In genomic region chr19:46350168-46350932, GRCm38 (mm10) we compare ENCODE assay signal across 8 mouse cellular contexts. TPM values are rescaled to one million over a fixed set of nuclear protein-coding genes. Genes with fewer than 3 reads are reported as not detected.
DNase-seq lines count a peak whose midpoint lies in the region; ATAC-seq and TF ChIP-seq lines count a peak whose summit lies in the region.

TSS of gene 2310034G01Rik (minus strand) at chr19:46350302.

- H3K27me3 ChIP-seq in forebrain, embryonic 12.5 days = peaks cover 48% of the 10 kb centered on the region
- H3K27me3 ChIP-seq in liver, embryonic 12.5 days (replicated peaks) = peaks cover 47% of the 10 kb centered on the region
- peaks cover 27% of the 10 kb centered on the region for H3K27me3 ChIP-seq in neural tube, embryonic 13.5 days

- intact Hi-C loops in left cerebral cortex, adult 2 months (cut with DNase I) = no loop called here
- intact Hi-C loops in left cerebral cortex, postnatal 10 days (cut with DNase I) = no loop called here
- intact Hi-C loops in left cerebral cortex, postnatal 4 days (cut with DNase I) = no loop called here

- no peaks in the 10 kb centered on the region for H3K36me3 ChIP-seq in forebrain, embryonic 12.5 days (replicated peaks)
- H3K36me3 ChIP-seq in liver, embryonic 12.5 days = no peaks in the 10 kb centered on the region
- no peaks in the 10 kb centered on the region for H3K36me3 ChIP-seq in neural tube, embryonic 13.5 days

- H3K4me2 ChIP-seq in forebrain, embryonic 12.5 days = peak within 1 kb of the TSS; percentile 90
- peak within 1 kb of the TSS; percentile 97 for H3K4me2 ChIP-seq in liver, embryonic 12.5 days
- peak within 1 kb of the TSS; percentile 76 for H3K4me2 ChIP-seq in neural tube, embryonic 13.5 days

- 66% methylated on average over 10 of the region's 10 CpGs for WGBS in forebrain, embryonic 12.5 days
- 50% methylated on average over 10 of the region's 10 CpGs for WGBS in liver, embryonic 12.5 days (ENCODE audit: insufficient replicate concordance)
- WGBS in neural tube, embryonic 13.5 days = 63% methylated on average over 10 of the region's 10 CpGs

- H3K4me3 ChIP-seq in left cerebral cortex, adult 2 months = peak within 1 kb of the TSS; percentile 83
- peak within 1 kb of the TSS; percentile 62 for H3K4me3 ChIP-seq in forebrain, embryonic 12.5 days (replicated peaks)
- H3K4me3 ChIP-seq in liver, embryonic 12.5 days = peak within 1 kb of the TSS; percentile 71
- peak within 1 kb of the TSS; percentile 64 for H3K4me3 ChIP-seq in neural tube, embryonic 13.5 days

- H3K27ac ChIP-seq in left cerebral cortex, adult 2 months = peak within 1 kb of the TSS; percentile 85
- peak within 1 kb of the TSS; percentile 65; the same call in 1 of the 2 replicates for H3K27ac ChIP-seq in forebrain, embryonic 12.5 days
- H3K27ac ChIP-seq in liver, embryonic 12.5 days = peak within 1 kb of the TSS; percentile 63; the same call in 1 of the 2 replicates
- H3K27ac ChIP-seq in neural tube, embryonic 13.5 days (replicated peaks) = peak within 1 kb of the TSS; percentile 92

- no peak for DNase-seq in left cerebral cortex, adult 2 months (ENCODE audit: extremely low spot score in 1 of 2, low spot score in 2 of 2)
- no peak for DNase-seq in left cerebral cortex, postnatal 10 days (ENCODE audit: extremely low spot score in 1 of 2, low spot score in 2 of 2)
- DNase-seq in thymus, postnatal 36 days = no peak
- DNase-seq in retina, postnatal 1 day = no peak
- no peak for DNase-seq in left cerebral cortex, postnatal 4 days

- H3K9ac ChIP-seq in forebrain, embryonic 12.5 days = peak within 1 kb of the TSS; percentile 80
- peak within 1 kb of the TSS; percentile 73 for H3K9ac ChIP-seq in liver, embryonic 12.5 days
- H3K9ac ChIP-seq in neural tube, embryonic 13.5 days = peak within 1 kb of the TSS; percentile 85

- no peak for TF ChIP-seq CTCF in left cerebral cortex, adult 2 months (IDR thresholded peaks at IDR 0.05)

- no peaks in the 10 kb centered on the region for H3K9me3 ChIP-seq in forebrain, embryonic 12.5 days
- no peaks in the 10 kb centered on the region for H3K9me3 ChIP-seq in liver, embryonic 12.5 days (replicated peaks)
- H3K9me3 ChIP-seq in neural tube, embryonic 13.5 days = no peaks in the 10 kb centered on the region

- H3K4me1 ChIP-seq in forebrain, embryonic 12.5 days = peaks cover 15% of the 10 kb centered on the region
- H3K4me1 ChIP-seq in liver, embryonic 12.5 days = peaks cover 44% of the 10 kb centered on the region
- H3K4me1 ChIP-seq in neural tube, embryonic 13.5 days (replicated peaks) = peaks cover 24% of the 10 kb centered on the region

- no peak for ATAC-seq in forebrain, embryonic 12.5 days (ENCODE audit: low FRiP score)
- ATAC-seq in liver, embryonic 12.5 days = no peak
- ATAC-seq in neural tube, embryonic 13.5 days (ENCODE audit: low read depth) = no peak

RNA-seq across cellular contexts. Expression of gene 2310034G01Rik, which starts in this region (rescaled TPM):
- total RNA-seq in left cerebral cortex, adult 2 months (2021) = under 1 TPM; 0.66 to 0.91 TPM
- total RNA-seq in left cerebral cortex, postnatal 10 days (2021) = under 1 TPM; 0.77 to 0.99 TPM
- 1.4 and 1.8 TPM in 2 replicates for polyA plus RNA-seq in forebrain, embryonic 12.5 days (2016; fragmentation: Nextera tagmentation; extraction: Ambion mirVana)
- polyA plus RNA-seq in liver, embryonic 12.5 days (2016; fragmentation: Nextera tagmentation; extraction: Ambion mirVana) = 0.37 and 0.41 TPM in 2 replicates
- polyA plus RNA-seq in neural tube, embryonic 13.5 days (2015; fragmentation: Nextera tagmentation; extraction: Ambion mirVana) = 2.5 and 3.5 TPM in 2 replicates
- total RNA-seq in left cerebral cortex, postnatal 4 days (2021) = under 1 TPM; 0.42 to 0.82 TPM
